Mouse (Mus musculus) ES-Bruce4 (cell line): ENCODE results near the gene Smco4. TPM values are rescaled to one million over a fixed set of nuclear protein-coding genes. Genes with fewer than 3 reads are reported as not detected.
"Not testable (repeated sequence)": the region's sequence is repeated elsewhere in the genome, so short reads cannot be mapped to it uniquely, and the experiment has no call there.

Experiments used
- H3K27ac ChIP-seq: 2 replicates; pipeline ENCODE4 v1.5.1; 2012; ENCODE audit warnings: low read length, inconsistent platforms; ENCODE audit not compliant: insufficient read depth
- H3K27me3 ChIP-seq: 2 replicates; pipeline ENCODE4 v1.6.1; 2012; ENCODE audit warnings: mild to moderate bottlenecking, low read length, inconsistent platforms; ENCODE audit not compliant: control insufficient read depth, poor library complexity, insufficient read depth, severe bottlenecking
- H3K36me3 ChIP-seq: 2 replicates; pipeline ENCODE4 v1.6.1; 2012; ENCODE audit warnings: inconsistent platforms, mild to moderate bottlenecking, low read length, moderate library complexity; ENCODE audit not compliant: control insufficient read depth, poor library complexity, insufficient read depth, severe bottlenecking
- H3K4me1 ChIP-seq: one replicate; pipeline ENCODE4 v1.8.1; 2011; ENCODE audit warnings: low read length; ENCODE audit not compliant: control insufficient read depth, insufficient read depth
- H3K4me3 ChIP-seq: 2 replicates; pipeline ENCODE4 v1.5.1; 2011; ENCODE audit warnings: low read depth, mild to moderate bottlenecking, low read length
- H3K9ac ChIP-seq: 2 replicates; pipeline ENCODE4 v1.6.1; 2012; ENCODE audit warnings: low read depth, mild to moderate bottlenecking, inconsistent platforms; ENCODE audit not compliant: poor library complexity, severe bottlenecking
- H3K9me3 ChIP-seq: replicated peaks from 2 replicates; pipeline ENCODE4 v1.6.1; 2012; ENCODE audit warnings: mild to moderate bottlenecking, low read length, inconsistent platforms; ENCODE audit not compliant: control insufficient read depth, poor library complexity, insufficient read depth, severe bottlenecking
- CTCF ChIP-seq: IDR thresholded peaks from one replicate; pipeline ENCODE4 v1.8.1; 2011; ENCODE audit warnings: low read depth, low read length
- EP300 ChIP-seq: IDR thresholded peaks from 2 replicates; pipeline ENCODE4 v1.6.1; 2011; ENCODE audit warnings: low read depth, low read length; ENCODE audit not compliant: insufficient read depth
- POLR2A ChIP-seq: IDR thresholded peaks from one replicate; pipeline ENCODE4 v1.8.1; 2011; ENCODE audit warnings: low read length; ENCODE audit not compliant: insufficient read depth
- polyA plus RNA-seq: library from polyadenylated mRNA; stranded (reverse); fragments of >200 nt; gene quantifications from 2 replicates; pipeline ENCODE4 v1.2.4, GENCODE M21; 2011; ENCODE audit warnings: low read depth; ENCODE audit not compliant: missing spikeins, insufficient read depth, insufficient read length

Gene Smco4
- polyA plus RNA-seq, 1 experiment = 12.2 TPM

GRCm38 (mm10) chr9:15493925-15494558 is 810 bp downstream of the Smco4 start:
- H3K36me3 ChIP-seq = no peaks in the 10 kb centered on the region
- peaks cover 3% of the 10 kb centered on the region for H3K4me1 ChIP-seq
- H3K9me3 ChIP-seq = no peaks in the 10 kb centered on the region
- 0 out of 2 replicates have a peak, but pooled peaks cover 2% of the 10 kb centered on the region for H3K27me3 ChIP-seq
- no peak for TF ChIP-seq EP300
- no peak for TF ChIP-seq CTCF
- no peak for TF ChIP-seq POLR2A
- H3K27ac ChIP-seq = no peak overlapping the region
- H3K4me3 ChIP-seq = peak overlapping the region; percentile 92
- H3K9ac ChIP-seq = peak overlapping the region; percentile 92

GRCm38 (mm10) chr9:15495281-15495680 is 2.0 kb downstream of the Smco4 start:
- not testable (repeated sequence) for H3K27me3 ChIP-seq, H3K4me1 ChIP-seq, H3K27ac ChIP-seq, H3K9ac ChIP-seq, H3K9me3 ChIP-seq, H3K4me3 ChIP-seq, H3K36me3 ChIP-seq

GRCm38 (mm10) chr9:15495921-15496577 is 2.8 kb downstream of the Smco4 start:
- Histone ChIP-seq H3K36me3 (no peaks in the 10 kb centered on the region), H3K4me1 (peaks cover 3% of the 10 kb centered on the region), H3K9ac (no peak overlapping the region), H3K27me3 (0 out of 2 replicates have a peak, but pooled peaks cover 2% of the 10 kb centered on the region), H3K4me3 (no peak overlapping the region), H3K9me3 (no peaks in the 10 kb centered on the region), H3K27ac (no peak overlapping the region)
- TF ChIP-seq EP300 (no peak), POLR2A (no peak), CTCF (no peak)

- no peak overlapping the region for H3K27ac ChIP-seq
- H3K4me1 ChIP-seq = peaks cover 5% of the 10 kb centered on the region
- H3K27me3 ChIP-seq = no peaks in the 10 kb centered on the region
- no peaks in the 10 kb centered on the region for H3K36me3 ChIP-seq
- no peak overlapping the region for H3K4me3 ChIP-seq
- TF ChIP-seq POLR2A = no peak
- no peak for TF ChIP-seq CTCF
- TF ChIP-seq EP300 = no peak
- no peak overlapping the region for H3K9ac ChIP-seq
- H3K9me3 ChIP-seq = no peaks in the 10 kb centered on the region
These were observed 6.8 kb downstream of the Smco4 start for GRCm38 (mm10) chr9:15500025-15500424.

- Histone ChIP-seq H3K27ac (no peak overlapping the region), H3K4me1 (peaks cover 5% of the 10 kb centered on the region), H3K36me3 (no peaks in the 10 kb centered on the region), H3K9ac (no peak overlapping the region), H3K27me3 (no peaks in the 10 kb centered on the region), H3K9me3 (no peaks in the 10 kb centered on the region), H3K4me3 (no peak overlapping the region)
- no peak for TF ChIP-seq CTCF
- no peak for TF ChIP-seq POLR2A
- no peak for TF ChIP-seq EP300
These were observed 8.4 kb downstream of the Smco4 start for GRCm38 (mm10) chr9:15501319-15502256.

- Histone ChIP-seq H3K9me3 (no peaks in the 10 kb centered on the region), H3K9ac (no peak overlapping the region), H3K4me1 (peaks cover 5% of the 10 kb centered on the region), H3K4me3 (no peak overlapping the region), H3K36me3 (no peaks in the 10 kb centered on the region), H3K27ac (no peak overlapping the region), H3K27me3 (no peaks in the 10 kb centered on the region)
- no peak for TF ChIP-seq POLR2A
- no peak for TF ChIP-seq EP300
- TF ChIP-seq CTCF = no peak
These were observed 9.2 kb downstream of the Smco4 start for GRCm38 (mm10) chr9:15502476-15502875.
